Mouse (Mus musculus): ENCODE results near the gene Timm8a2.
"Not testable (repeated sequence)": the region's sequence is repeated elsewhere in the genome, so short reads cannot be mapped to it uniquely, and the experiment has no call there.

Gene Timm8a2

DNA sequence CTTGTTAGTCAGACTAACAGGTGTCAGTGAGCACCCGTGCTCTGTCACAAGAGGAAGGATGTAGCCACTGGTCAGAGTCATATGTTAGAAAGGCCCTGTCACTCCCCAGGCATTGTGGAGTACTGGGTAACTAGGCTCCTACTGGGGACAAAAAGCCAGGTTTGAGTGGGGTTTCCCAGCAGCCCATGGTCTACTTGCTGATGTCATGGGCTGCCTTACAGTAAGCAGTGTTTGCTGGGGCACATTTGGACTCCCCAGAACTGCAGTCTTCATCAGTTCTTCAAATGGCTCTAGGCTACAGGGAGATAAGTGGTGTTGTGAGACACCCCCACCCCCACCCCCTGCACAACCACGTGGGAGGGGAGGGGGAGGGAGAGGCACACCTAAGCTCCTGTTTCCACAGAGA, 23.5 kb downstream of the Timm8a2 start:
- no peak for DNase-seq (ENCODE audit: low read depth in 2 of 2, low spot score in 2 of 2)

DNA sequence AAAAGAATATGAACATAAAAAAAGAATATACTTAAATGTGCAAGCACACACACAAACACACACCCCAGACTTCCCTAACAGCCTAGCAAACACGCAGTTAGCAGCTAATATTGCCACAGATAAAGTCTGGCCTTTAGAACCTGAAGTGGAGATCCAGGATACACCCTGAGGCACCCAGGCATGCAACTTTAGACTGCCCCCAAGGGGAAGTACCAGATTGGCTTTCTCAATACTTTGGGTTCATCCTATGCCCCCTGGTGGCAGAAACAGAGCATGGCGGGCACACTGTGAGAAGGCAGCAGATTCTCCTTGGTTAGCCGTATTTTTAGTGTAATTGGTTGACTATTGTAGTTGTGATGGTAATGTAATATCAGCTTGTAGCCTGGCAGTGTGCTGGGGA, 26.2 kb downstream of the Timm8a2 start:
- peak; percentile 82 to 93 for DNase-seq (ENCODE audit: low read depth in 2 of 2, low spot score in 2 of 2)

DNA sequence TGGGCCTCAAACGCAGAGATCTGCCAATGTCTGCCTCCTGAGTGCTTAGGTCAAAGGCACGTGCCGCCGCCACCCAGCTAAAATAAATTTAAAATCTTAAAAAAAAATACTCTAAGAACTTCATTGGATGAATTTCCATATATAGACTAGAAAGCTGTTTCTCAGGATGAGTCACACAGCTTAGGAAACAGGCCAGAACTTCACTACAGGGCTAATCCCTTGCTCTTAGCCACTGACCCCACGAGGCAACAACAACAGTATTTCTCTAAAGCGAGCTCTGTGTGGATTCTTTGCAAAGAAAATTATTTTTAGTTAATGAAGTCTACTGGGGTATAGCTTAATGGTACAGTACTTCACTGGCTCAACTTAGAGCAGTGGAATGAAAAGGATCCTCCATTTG, 26.9 kb downstream of the Timm8a2 start:
- DNase-seq (ENCODE audit: low read depth in 2 of 2, low spot score in 2 of 2): no peak

DNA sequence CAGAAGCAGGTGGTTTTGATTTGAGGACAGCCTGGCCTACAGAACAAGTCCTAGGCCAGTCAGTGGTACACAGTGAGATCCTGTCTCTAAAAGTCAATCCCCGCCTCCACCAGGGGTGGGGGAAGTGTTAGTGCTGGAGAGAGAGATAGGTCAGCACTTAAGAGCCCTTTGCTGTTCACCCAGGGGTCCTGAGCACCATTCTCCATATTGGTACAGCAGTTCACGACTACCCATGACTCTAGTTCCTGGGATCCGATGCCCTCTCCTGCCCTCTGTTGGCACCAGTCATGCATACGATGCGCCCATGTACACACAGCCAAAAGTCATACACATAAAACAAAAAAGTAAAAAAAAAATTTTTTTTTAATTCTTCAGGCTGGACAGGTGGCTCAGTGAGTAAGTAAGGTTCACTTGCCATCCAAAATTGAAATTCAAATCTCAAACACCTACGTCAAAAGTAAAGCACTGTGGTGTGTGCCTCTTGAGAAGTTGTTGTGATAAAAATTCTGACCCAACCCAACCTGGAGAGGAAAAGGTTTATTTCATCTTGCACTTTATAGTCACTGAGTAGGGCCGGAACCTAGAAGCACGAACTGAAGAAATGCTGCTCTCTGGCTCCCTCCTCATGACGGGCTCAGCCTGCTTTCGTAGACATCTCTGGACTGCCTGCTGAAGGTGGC, 28.1 kb downstream of the Timm8a2 start:
- peak; percentile 37 to 51 for DNase-seq (ENCODE audit: low read depth in 2 of 2, low spot score in 2 of 2)

DNA sequence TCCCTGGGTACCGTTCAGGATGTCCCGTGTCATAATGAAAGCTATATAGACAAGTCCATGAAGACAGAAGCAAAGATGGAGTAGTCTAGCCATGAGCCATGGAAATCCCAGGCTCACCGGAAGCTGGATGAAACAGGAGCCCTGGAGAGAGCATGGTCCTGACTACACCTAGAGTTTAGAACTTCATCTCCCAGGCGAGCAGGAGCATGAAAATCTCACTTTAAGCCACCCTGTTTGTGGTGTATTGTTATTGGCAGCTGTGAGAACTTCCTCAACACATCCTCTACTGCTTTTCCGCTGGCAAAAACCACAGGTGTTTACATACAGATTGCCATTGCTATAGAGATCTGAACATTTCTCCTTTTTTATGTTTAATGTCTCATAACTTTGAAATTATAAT, 29.1 kb downstream of the Timm8a2 start:
- DNase-seq (ENCODE audit: low read depth in 2 of 2, low spot score in 2 of 2): peak; percentile 33 to 53

DNA sequence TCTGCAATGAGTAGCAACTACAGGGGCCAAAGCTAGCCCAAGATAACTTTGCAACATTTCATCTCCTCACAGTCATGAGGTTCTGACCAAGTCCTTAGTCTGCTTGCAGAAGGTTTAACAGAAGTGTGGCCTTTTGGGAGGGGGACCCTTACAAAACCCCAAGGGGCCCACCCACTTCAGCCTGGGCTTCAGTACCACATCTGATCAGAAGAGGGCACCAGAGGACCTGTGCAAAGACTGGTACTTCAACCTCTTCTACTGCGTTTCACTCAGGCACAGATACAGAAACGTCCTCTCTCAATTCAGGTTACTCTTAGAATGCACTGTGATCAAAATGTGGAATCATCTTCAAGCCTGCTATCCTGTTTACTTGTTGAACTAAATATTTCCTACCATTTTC, 30.0 kb downstream of the Timm8a2 start:
- peak; percentile 74 to 83 for DNase-seq (ENCODE audit: low read depth in 2 of 2, low spot score in 2 of 2)

DNA sequence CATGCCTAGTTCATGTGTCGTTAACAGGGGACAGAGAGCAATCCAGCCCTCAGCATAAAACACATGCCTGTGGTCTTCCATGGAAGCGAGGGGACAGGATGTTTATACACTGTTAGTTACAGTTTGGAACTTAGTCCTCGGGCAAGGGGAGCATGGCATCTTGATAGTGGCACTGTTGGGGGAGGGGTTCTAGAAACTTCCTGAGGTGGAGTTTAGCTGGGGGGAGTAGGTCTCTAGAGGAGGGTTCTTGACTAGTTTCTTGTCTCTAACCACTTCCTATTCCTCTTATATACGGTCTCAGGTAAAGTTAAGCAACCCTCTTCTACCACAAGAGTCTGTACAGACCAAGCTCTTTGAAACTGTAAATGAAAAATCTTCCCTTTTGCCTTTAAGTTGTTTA, 31.8 kb downstream of the Timm8a2 start:
- peak; percentile 50 to 72 for DNase-seq (ENCODE audit: low read depth in 2 of 2, low spot score in 2 of 2)

DNA sequence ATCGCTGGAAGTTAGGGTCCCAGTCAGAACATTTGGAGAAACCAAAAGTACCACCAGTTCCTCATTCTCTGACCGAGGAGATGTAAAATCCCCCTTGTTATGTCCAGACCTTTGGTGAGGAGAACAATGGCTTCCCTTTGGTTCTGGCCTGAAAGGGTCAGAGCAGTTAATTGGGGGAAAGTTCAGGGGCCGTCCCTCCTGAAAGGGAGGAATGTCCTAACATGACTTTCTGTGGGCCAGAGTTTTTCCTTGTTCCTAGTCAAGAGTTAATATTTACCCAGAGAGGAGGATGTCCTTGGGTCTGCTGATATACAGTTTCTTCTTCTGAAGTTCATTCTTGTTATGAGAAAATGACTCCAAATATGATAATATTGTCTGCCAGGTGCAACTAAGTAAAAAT, 33.6 kb downstream of the Timm8a2 start:
- DNase-seq (ENCODE audit: low read depth in 2 of 2, low spot score in 2 of 2): not testable (repeated sequence)

DNA sequence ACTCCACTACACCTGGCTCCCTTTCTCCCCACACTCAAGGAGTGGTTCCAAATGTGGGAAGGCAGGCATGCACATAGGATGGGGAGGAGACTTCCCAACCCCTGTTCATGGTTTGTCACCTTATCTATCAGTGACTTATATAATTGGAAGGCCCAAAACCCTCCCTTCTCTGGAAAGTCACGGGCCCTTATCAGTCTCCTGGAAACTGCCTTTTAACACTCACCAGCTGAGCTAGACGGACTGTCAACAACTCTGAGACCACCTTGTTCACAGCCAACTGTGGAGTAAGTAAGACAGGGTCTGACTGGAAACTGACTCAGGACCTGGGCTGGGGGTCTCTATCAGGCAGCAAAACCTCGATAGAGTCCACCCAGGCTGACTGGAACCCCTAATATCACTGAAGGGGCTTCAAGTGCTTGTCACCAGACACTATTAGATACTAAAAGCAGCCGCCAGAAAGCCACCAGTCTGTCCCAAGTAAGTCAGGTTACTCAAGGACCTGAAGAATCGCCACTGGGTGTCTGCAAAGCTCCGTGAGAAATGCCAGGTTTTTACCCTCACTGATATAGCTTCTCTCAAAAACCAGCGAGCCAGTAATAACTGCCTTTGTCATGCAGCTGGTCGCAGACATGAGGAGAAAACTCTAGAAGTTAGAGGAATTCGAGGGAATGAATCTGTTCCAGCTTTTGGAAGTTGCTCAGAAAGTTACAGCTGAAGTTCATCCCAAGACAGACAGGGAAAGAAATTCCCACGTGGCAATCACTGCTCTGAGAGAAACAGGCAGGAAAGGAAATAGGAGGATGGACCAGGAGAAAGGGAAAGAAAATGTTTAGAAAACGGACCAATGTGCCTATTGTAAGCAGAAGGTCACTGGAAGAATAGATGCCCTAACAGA, 34.6 kb downstream of the Timm8a2 start:
- no peak for DNase-seq (ENCODE audit: low read depth in 2 of 2, low spot score in 2 of 2)

DNA sequence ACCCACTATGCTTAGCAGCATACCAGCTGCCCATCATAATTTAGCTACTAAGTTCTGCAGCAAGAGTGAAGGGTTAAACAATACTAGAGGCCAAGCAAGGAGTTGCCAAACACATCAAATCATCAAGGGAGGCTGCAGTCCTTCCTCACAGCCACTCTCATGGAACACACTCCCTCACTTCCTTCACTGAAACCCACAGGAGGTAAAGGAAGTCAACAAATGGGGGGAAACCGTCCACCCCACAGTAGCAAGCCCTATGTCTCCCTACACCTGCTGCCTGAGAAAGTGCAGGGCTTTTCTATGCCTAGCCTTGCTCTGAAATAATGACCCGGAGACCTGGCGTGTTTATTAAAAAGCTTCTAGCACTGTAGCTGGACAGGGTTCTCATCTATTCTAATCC, 35.5 kb downstream of the Timm8a2 start:
- DNase-seq (ENCODE audit: low read depth in 2 of 2, low spot score in 2 of 2): peak; percentile 30 to 45

DNA sequence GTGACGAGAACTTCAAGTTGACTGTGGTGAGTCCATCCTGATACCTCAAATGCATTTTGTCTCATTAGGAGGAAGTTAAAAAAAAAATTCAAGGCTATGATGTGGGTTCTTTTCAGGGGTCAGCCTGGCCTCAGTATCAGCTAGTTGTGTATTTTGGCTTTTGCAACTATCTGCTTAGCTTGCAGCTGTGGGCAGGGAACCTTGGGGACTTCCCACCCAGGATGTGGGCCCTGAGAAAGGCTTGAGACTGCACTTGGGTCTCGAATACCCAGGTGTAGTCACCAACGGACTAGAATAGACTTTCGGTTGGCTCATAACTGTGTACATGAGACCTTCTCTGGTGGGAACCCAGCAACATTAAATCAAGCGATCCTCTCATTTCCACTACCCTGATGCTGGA, 38.9 kb downstream of the Timm8a2 start:
- no peak for DNase-seq (ENCODE audit: low read depth in 2 of 2, low spot score in 2 of 2)

DNA sequence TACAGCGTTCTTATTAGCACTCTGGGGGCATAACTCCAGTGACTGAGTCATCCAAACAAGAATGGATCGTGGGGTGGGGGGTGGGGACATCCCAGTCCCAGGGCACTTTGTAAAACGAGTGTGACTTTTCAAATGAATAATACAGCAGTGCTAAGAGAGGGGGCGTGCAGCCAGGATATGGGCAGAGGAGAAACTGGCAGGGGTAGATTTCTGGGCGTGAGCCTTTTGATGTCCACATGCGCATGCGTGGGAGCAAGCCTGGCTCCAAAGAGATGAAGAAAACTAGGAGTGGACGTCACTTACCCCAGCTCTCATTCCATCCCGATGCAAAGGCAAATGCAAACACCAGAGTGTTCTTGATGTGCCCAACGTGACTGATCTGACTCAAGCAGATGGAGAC, 39.9 kb downstream of the Timm8a2 start:
- no peak for DNase-seq (ENCODE audit: low read depth in 2 of 2, low spot score in 2 of 2)

DNA sequence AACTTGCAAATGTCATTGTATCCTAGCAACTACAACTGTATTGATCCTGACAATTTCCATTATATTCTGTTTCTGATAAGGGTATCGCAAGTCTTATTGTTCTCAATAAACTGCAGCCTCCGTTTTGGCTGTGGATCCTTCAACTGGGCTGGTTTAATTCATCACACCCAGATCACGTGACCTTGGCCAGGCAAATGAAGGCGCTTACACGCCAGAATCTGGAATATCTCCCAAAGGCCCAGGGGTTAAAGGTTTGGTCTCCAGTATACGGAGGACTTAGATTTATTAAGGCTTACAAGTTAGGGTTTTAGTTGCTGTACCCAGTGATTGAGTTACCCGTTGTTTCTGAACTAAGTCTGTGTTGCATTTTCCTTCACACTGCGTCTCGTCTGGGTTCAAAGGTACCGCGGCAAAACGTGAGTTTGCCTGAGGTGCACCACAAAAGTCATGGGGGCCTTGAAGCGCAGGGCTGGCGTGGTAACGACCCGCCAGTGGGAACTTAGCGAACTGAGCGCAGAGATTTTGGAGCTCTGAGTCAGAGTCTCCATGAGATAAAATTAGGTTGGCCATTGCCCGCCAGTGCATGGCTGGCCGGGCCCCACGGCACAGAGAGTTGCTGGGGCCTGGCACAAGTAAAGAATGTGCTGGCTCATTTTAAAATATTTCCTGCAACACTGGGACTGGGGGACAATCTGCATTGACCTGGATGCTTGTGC, 41.2 kb downstream of the Timm8a2 start:
- DNase-seq (ENCODE audit: low read depth in 2 of 2, low spot score in 2 of 2): peak; percentile 50 to 57

DNA sequence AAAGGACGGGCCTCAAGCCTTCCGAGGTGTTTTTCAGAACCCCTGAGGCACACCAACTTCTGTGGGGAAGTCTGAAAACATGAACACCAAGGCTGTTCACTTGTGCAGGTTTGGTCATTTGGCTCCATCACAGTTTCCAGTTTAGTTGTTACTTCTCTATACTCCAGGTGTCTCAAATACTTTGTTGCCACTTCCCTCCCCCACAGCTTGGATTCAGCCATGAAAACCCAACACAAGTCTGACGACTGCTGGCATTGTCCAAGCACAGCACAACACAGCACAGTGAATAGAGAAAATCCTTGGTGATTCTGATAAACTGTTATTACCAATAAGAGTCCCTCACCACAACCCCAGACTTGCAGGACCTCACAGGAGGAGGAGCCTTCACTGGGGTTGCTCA, 42.5 kb downstream of the Timm8a2 start:
- no peak for DNase-seq (ENCODE audit: low read depth in 2 of 2, low spot score in 2 of 2)

DNA sequence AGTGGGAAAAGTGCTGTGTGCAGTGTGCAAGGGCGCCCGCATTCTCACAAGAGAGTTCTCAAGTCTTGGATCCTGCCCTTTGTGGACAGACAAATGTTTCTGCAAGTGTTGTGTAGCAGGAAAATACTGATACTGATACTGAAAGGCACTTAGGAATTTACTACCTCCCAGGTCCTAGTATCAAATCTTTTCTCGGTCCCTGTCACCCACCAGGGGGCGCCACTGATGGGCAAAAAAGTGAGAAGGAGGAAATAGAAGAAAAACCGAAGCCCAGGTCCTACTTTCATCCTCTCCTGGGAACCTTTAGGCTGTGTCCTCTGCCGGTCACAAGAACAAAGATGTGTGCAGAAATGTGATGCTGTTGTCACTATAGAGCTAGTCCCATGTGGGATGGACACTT, 45.0 kb downstream of the Timm8a2 start:
- peak; percentile 74 to 80 for DNase-seq (ENCODE audit: low read depth in 2 of 2, low spot score in 2 of 2)

DNA sequence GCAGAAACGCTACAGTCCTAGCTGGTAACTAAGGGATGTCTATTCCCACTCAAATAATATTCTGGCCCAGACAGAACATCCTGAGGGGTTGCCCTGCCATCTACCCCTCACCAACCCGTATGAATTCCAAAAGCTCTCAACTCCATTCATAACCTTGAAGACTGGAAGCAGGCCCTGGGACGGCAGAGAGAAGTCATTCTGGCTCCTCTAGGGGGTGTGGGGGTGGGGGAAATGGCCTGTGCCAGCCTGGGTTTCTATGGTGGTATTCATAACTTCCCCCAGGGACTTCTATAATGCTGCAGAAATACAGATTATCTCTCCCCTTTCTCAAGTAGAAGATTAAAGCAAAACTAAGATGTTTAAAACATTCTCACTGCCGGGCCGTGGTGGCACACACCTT, 45.4 kb downstream of the Timm8a2 start:
- DNase-seq (ENCODE audit: low read depth in 2 of 2, low spot score in 2 of 2): no peak

DNA sequence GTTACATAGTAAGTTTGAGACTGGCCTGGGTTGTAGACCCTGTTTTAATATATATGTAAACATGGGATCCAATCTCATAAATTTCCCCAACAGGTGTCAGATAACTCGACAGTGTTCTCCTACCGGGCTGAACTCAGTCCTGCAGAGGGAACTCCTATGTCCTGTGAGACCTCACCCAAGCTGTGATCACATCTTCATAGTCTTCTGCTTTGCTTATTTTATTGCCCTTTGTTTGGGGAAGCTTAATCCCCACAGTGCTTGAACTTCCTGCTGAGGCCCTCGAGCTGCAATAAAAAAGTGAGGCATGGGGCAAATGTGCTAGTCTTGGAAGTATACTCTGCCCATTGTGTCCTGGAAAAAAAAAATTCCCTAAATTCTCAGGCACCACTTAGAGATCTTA, 46.8 kb downstream of the Timm8a2 start:
- DNase-seq (ENCODE audit: low read depth in 2 of 2, low spot score in 2 of 2): no peak

DNA sequence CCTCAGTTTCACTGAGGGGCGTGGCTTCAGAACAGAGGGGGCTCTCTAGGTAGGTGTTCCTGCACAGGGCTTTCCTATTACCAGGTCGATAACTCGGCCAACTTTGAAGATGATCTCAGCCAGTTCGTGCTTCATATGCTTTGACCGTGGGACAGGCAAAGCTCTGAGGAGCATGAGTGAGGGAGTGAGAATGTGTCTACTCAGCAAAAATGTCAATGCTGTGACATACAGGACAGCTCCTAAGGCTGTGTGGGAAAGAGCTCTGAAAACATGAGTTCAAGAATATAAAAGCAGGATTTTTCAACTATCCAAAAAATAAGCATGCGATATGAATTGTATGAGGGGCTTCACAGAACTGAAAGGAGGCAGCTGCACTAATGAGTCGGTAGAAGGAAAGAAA, 49.0 kb downstream of the Timm8a2 start:
- DNase-seq (ENCODE audit: low read depth in 2 of 2, low spot score in 2 of 2): no peak

DNA sequence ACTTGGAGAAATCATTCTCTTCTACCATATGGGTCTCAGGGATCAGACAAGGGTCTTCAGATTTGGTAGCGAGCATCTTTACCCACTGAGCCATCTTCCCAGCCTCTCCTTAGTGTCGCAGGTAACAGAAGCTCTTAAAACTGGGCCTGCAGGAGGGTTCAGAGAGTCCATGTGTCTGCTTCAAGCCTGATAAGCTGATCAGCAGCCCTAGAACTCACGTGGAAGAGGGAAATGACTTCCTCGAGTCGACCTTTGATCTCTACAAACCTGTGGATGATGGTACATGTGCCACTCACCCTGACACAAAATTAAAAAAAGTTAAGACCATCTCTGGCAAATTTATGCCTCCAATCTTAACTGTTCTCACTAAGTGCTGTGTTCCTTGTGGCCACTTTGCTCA, 53.5 kb downstream of the Timm8a2 start:
- no peak for DNase-seq (ENCODE audit: low read depth in 2 of 2, low spot score in 2 of 2)

Measured in CD8-positive naive resting alpha-beta T cell, adult 2 months (primary cell).